Mouse (Mus musculus) stomach, postnatal 0 days (tissue): ENCODE data around the gene Ccdc116.

ENCODE experiments used
- CTCF ChIP-seq: IDR thresholded peaks from 2 replicates; pipeline ENCODE4 v1.5.1; 2016; ENCODE audit warnings: antibody characterized with exemption, low read depth, mild to moderate bottlenecking, moderate library complexity
- EP300 ChIP-seq: optimal IDR thresholded peaks from 2 replicates; pipeline ENCODE3; 2016; ENCODE audit warnings: antibody characterized with exemption

DNA sequence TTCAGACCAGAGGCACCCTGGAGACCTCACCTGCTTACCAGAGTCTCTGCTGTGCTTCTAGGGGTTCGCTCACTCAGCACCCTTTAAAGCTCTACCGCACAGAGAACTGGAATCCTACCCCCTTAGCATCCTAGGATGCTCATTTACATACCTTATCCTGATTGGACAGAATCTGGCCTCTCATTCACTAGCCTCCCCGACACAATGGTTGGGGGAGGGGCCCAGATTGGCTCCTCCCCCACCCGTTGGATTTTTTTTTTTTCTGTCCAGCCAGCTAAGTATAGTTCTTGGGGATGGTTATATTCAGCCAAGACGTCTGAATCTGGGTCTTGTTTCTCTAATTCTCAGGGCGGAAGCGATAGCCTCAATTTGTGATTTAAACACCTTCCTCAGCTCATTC lies 2.7 kb downstream of the Ccdc116 start, which contains the start of gene Ydjc:
- TF ChIP-seq CTCF: no peak
- no peak for TF ChIP-seq EP300
